Mouse (Mus musculus): ENCODE measurements around the gene Tbc1d22a. TPM values are rescaled to one million over a fixed set of nuclear protein-coding genes. Genes with fewer than 3 reads are reported as not detected.

Gene Tbc1d22a
- polyA plus RNA-seq (2015; fragmentation: Nextera tagmentation; extraction: Ambion mirVana), result 6.6 and 8.3 TPM in 2 replicates

DNA sequence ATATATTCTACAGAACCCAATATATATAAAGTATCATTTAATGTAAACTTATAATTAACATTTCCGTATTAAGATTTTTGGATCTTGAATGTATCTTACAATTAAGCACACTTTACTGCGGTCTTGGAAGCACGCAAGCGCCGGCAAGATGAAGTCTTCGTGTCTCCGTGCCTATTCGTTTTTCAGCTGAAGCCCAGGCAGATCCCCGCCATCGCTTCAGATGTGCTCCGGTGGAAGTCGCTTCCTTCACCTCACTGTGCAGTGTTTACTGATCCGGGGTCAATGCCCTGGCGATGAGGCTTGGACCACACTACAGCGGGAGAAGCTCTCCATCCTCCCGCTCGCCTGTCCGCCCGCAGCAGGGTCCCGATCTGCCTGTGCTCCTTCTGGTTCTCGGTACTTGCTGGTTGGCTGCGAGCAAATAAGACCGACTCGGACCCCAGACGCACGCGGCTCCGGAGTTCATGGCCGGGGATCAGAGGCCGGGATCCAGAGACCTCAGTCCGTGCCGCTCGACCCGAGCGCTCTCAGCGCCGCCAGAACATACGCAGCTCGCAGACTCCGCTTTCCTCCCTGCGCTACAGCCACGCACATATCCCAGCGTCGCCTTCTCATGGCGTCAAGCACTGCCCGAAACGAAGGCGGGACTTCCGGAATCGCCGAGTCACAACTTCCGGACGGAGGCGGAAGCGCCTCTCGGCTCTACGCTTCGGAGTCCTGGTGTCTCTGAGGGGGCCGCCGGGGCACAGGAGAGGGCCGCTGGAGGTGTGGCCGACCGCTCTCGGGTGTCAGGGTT lies at the start of gene Tbc1d22a:
Tbc1d22a (plus strand) TSS at position 707 of the 796 bp plus-strand sequence.
- Histone ChIP-seq H3K27ac (replicated peaks) (peak within 1 kb of the TSS; percentile 84), H3K4me2 (peak within 1 kb of the TSS; percentile 92), H3K36me3 (replicated peaks) (no peaks in the 10 kb centered on the region), H3K4me1 (replicated peaks) (peaks cover 39% of the 10 kb centered on the region), H3K4me3 (replicated peaks) (peak within 1 kb of the TSS; percentile 85), H3K27me3 (no peaks in the 10 kb centered on the region), H3K9ac (peak within 1 kb of the TSS; percentile 87), H3K9me3 (replicated peaks) (no peaks in the 10 kb centered on the region)
- WGBS (ENCODE audit: insufficient replicate concordance), result under 1% methylated on average over 64 of the region's 64 CpGs
- ATAC-seq (ENCODE audit: insufficient read depth), result peak; percentile 88

DNA sequence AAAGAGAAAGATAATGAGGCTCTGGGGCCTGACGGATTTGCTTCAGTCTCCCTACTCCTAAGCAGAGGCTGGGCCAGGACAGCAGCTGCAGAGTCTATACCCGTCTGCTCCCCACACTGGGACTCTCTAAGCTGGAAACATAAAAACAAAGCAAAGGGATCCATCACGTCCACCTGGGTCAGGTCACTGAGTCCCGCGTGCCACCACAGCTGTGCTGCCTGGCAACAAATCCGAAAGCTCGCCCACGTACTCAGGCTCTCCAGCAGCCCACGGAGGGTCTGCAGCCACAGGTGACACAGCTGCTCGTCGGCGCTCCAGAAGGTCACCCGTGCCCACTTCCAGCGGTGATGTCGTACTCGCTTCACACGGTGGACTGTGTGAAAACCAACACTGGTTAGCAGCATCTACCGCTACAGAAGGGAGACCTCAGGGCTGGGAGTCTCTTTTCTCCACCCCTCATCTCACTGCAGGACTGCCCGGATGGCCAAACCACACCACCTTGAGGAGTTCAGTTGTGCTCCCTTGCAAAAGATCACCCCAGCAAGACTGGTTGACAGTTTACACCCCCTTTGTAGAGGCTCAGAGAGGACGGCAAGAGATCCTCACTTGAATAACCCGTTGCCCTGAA lies 49.4 kb upstream of the Tbc1d22a start:
- H3K4me1 ChIP-seq (replicated peaks), result no peaks in the 10 kb centered on the region
- no peak for ATAC-seq (ENCODE audit: insufficient read depth)
- H3K4me3 ChIP-seq (replicated peaks), result no peak overlapping the region
- 73% methylated on average over 21 of the region's 21 CpGs for WGBS (ENCODE audit: insufficient replicate concordance)
- no peaks in the 10 kb centered on the region for H3K27me3 ChIP-seq
- H3K27ac ChIP-seq (replicated peaks), result no peak overlapping the region
- no peaks in the 10 kb centered on the region for H3K36me3 ChIP-seq (replicated peaks)
- H3K4me2 ChIP-seq, result no peak overlapping the region
- H3K9ac ChIP-seq, result no peak overlapping the region
- no peaks in the 10 kb centered on the region for H3K9me3 ChIP-seq (replicated peaks)

DNA sequence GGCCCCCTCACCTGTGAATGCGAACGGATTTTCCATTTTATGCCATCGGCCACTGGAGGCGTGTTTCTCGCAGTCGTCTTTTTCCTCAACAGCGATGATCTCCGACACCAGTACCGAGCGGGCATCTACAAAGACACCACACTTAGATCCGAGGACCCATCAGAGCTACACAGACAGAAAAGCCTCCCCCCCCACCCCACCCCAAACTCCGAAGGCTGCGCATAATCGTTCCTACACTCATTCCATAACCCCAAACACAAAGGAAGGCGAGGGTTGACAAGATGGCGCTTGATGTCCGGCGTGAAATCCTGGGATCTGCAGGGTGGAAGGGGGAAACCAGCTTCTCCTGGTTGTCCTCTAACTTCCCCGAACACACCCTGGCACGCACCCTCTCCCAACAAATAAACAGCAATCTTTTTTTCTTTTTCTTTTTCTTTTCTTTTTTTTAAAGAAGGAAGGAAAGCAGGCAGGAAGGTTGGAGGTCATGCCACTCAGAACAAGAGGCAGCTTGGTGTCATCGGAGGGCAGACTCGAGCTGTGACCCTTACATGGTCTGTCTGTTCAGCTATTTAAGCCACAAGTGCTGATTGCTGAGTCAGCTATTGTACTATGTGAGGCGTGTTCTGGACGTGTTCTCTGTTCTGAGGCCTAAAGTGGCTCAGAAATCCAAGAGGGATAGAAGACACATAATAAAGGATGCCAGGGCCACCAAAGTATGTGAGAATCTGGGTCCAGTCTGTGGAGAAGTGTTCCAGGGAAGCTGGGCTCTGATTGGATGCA lies 48.3 kb upstream of the Tbc1d22a start:
- H3K36me3 ChIP-seq (replicated peaks), result no peaks in the 10 kb centered on the region
- H3K4me2 ChIP-seq, result no peak overlapping the region
- ATAC-seq (ENCODE audit: insufficient read depth), result no peak
- WGBS (ENCODE audit: insufficient replicate concordance), result 80% methylated on average over 24 of the region's 24 CpGs
- H3K27me3 ChIP-seq, result no peaks in the 10 kb centered on the region
- no peak overlapping the region for H3K27ac ChIP-seq (replicated peaks)
- no peak overlapping the region for H3K4me3 ChIP-seq (replicated peaks)
- no peaks in the 10 kb centered on the region for H3K4me1 ChIP-seq (replicated peaks)
- H3K9ac ChIP-seq, result no peak overlapping the region
- no peaks in the 10 kb centered on the region for H3K9me3 ChIP-seq (replicated peaks)

DNA sequence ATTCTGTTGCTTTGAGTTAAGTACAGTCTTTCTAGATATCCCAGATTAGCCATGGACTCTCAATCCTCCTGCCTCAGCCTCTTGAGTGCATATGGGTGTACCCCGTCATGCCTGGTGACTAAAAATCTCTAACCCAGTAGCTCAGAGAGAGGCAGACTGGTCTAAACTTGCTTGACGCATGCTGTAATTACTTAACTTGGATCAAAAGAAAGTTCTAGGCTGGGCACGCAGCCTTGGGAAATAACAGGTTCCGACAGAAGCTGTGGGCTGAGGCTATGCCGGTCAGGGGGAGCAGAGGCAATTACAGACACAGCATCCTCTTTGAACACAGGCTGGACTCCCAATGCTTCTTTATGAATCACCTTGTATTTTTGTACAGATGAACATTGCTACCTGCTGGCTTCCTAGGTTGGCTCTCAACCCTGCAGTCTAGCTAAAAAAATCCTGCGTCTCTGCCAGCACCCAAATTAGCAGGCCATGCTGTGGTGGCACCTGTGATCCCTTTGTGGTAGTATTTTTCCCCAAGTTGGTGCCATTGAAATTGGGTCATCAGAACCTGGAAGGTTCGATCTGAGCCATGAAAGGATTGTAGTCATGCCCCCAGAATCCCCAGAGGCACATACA lies 47.1 kb upstream of the Tbc1d22a start:
- Histone ChIP-seq H3K36me3 (replicated peaks) (no peaks in the 10 kb centered on the region), H3K4me1 (replicated peaks) (no peaks in the 10 kb centered on the region), H3K27ac (replicated peaks) (no peak overlapping the region), H3K9me3 (replicated peaks) (no peaks in the 10 kb centered on the region), H3K4me3 (replicated peaks) (no peak overlapping the region), H3K4me2 (no peak overlapping the region), H3K9ac (no peak overlapping the region), H3K27me3 (no peaks in the 10 kb centered on the region)
- WGBS (ENCODE audit: insufficient replicate concordance), result 73% methylated on average over 7 of the region's 7 CpGs
- no peak for ATAC-seq (ENCODE audit: insufficient read depth)

DNA sequence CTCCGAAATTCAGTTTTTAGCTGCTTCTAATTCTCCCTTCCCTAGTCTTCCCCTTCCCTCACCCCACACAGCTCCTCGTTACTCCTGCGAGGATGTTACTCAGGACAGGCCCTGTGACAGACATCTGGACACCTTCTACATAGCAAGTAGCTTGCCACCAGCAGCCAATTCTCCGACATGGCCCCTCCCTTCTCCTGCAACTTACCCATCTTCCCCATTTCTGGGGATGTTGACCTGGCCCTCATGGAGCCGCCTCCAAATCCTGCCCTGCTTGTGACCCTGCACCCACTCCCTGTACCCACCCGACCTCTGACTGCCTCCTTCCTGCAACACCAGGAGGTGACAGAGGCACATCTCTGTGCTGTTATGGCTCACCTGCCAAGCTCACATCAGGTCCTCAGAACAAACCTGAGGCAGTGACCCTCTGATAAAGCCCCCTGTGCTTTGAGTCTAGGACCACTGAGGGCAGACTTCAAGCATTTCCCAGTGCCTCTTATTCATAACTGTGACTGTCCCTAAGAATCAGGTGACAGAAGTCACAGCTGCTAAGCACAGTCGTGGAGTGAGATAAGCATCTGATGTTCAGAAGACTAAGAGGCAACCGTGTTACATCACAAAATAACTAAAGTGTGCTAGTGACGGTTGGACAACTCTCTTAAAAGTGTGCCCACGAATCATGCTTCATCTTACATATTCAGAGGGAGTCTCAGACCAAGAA lies 46.3 kb upstream of the Tbc1d22a start:
- Histone ChIP-seq H3K27me3 (no peaks in the 10 kb centered on the region), H3K27ac (replicated peaks) (no peak overlapping the region), H3K9ac (no peak overlapping the region), H3K36me3 (replicated peaks) (no peaks in the 10 kb centered on the region), H3K9me3 (replicated peaks) (no peaks in the 10 kb centered on the region), H3K4me3 (replicated peaks) (no peak overlapping the region), H3K4me1 (replicated peaks) (no peaks in the 10 kb centered on the region), H3K4me2 (no peak overlapping the region)
- 48% methylated on average over 10 of the region's 10 CpGs for whole genome bisulfite sequencing (ENCODE audit: insufficient replicate concordance)
- no peak for ATAC-seq (ENCODE audit: insufficient read depth)

DNA sequence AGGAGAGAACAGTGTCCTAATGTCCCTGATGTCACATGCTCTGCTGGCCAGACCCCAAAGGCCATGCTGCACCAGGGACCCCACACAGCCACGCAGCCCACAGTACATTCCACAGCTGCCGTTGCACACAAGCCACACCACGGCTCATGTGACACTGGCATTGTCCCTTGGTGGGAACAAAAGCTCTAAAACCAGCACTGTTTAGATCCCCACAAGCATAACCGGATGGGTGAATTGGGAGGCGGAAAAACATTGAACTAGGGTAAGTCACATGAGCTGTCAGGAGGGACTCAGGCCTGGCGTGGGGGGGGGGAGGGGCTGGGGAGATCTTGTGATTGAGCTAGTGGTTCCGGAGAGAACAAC lies 45.8 kb upstream of the Tbc1d22a start:
- Histone ChIP-seq H3K36me3 (replicated peaks) (no peaks in the 10 kb centered on the region), H3K27me3 (no peaks in the 10 kb centered on the region), H3K4me3 (replicated peaks) (no peak overlapping the region), H3K4me2 (no peak overlapping the region), H3K9ac (no peak overlapping the region), H3K9me3 (replicated peaks) (no peaks in the 10 kb centered on the region), H3K27ac (replicated peaks) (no peak overlapping the region), H3K4me1 (replicated peaks) (0 out of 2 replicates have a peak, but pooled peaks cover 3% of the 10 kb centered on the region)
- 44% methylated on average over 7 of the region's 7 CpGs for WGBS (ENCODE audit: insufficient replicate concordance)
- ATAC-seq (ENCODE audit: insufficient read depth), result peak; percentile 23; the same call in 1 of the 2 replicates

DNA sequence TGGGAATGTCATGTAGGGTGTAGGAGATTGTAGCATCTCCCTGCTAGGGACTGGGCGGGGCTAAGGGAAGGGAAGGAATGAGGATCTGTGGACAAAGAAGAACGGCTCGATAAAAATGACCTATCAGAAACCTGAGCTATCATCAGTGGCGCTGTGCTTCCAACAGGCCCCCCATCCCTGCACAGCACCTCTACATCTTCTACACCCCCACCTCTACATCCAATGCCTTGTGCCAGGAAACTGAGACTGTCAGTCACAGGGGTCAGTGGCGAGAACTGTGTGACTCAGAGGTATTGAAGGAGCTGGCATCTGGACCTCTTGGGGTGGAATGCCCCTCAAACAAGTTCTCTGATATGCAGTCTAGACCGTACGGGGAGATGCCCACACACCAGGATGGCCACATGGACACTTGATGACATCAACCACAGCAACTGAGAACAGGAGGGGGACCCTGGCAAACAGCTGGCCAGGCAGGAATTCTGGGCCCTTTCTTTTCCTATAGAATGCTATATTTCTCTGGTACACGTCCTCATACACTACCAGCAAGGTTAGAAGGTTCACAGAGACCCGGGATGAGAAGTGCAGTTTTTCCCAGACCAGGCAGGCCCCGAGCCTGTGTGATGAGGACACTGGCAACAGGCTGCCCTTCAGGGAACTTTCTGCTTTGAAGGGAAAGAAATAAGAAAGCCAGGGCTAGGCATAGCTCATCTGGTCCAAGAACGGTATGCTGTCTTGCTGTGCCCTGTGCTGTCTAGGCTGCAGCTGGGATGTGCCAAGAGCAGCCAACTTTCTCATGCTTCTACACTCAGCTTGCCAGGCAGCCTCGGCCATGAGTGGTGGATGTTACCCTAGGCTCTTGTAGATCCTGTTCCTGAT lies 45.1 kb upstream of the Tbc1d22a start:
- H3K27ac ChIP-seq (replicated peaks), result 0 out of 2 replicates have a peak overlapping the region, but pooled peaks have one; percentile 45
- H3K36me3 ChIP-seq (replicated peaks), result no peaks in the 10 kb centered on the region
- no peaks in the 10 kb centered on the region for H3K27me3 ChIP-seq
- H3K9ac ChIP-seq, result no peak overlapping the region
- ATAC-seq (ENCODE audit: insufficient read depth), result no peak
- WGBS (ENCODE audit: insufficient replicate concordance), result 57% methylated on average over 12 of the region's 12 CpGs
- no peak overlapping the region for H3K4me2 ChIP-seq
- 0 out of 2 replicates have a peak, but pooled peaks cover 10% of the 10 kb centered on the region for H3K4me1 ChIP-seq (replicated peaks)
- no peaks in the 10 kb centered on the region for H3K9me3 ChIP-seq (replicated peaks)
- H3K4me3 ChIP-seq (replicated peaks), result no peak overlapping the region

DNA sequence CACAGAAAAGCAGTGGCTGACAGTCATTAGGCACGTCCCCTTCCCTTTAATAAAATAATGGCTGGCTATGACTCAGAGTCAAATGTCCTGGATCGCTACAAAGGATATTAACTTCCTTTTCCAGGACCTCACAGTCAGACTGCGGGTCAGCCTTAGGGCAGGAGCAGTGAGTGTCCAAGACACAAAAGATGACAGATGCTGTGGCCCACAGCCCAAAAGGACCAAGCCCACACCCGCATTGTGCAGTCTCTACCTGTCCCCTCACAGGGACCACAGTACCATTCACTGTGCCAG lies 44.5 kb upstream of the Tbc1d22a start:
- Histone ChIP-seq H3K27me3 (no peaks in the 10 kb centered on the region), H3K9me3 (replicated peaks) (no peaks in the 10 kb centered on the region), H3K4me2 (no peak overlapping the region), H3K36me3 (replicated peaks) (no peaks in the 10 kb centered on the region), H3K4me1 (replicated peaks) (peaks cover 12% of the 10 kb centered on the region; the same call in 1 of the 2 replicates), H3K9ac (no peak overlapping the region), H3K27ac (replicated peaks) (0 out of 2 replicates have a peak overlapping the region, but pooled peaks have one; percentile 45), H3K4me3 (replicated peaks) (no peak overlapping the region)
- no peak for ATAC-seq (ENCODE audit: insufficient read depth)
- WGBS (ENCODE audit: insufficient replicate concordance), result 60% methylated on average over 4 of the region's 4 CpGs

DNA sequence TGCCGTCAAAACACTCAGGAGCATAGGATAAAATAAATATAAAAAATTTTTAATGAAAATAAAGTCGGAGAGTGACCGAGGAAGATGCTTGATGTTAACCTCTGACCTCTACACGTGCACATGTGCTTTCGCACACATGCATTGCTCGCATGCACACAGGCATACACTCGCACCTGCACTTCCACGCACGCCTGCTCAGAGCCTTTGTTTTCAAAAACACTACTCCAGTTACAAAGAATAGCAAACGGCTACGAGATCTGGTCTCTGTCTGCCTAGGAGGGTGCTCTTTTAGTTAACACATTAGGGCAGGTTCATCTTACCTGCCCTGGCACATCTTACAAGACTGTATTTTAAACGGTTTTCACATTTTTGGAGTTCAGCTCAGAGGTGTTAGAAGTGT lies 42.9 kb upstream of the Tbc1d22a start:
- Histone ChIP-seq H3K27me3 (no peaks in the 10 kb centered on the region), H3K4me1 (replicated peaks) (peaks cover 22% of the 10 kb centered on the region; the same call in 1 of the 2 replicates), H3K36me3 (replicated peaks) (no peaks in the 10 kb centered on the region), H3K4me2 (no peak overlapping the region), H3K27ac (replicated peaks) (no peak overlapping the region), H3K4me3 (replicated peaks) (no peak overlapping the region), H3K9ac (no peak overlapping the region), H3K9me3 (replicated peaks) (no peaks in the 10 kb centered on the region)
- 74% methylated on average over 12 of the region's 12 CpGs for WGBS (ENCODE audit: insufficient replicate concordance)
- no peak for ATAC-seq (ENCODE audit: insufficient read depth)

DNA sequence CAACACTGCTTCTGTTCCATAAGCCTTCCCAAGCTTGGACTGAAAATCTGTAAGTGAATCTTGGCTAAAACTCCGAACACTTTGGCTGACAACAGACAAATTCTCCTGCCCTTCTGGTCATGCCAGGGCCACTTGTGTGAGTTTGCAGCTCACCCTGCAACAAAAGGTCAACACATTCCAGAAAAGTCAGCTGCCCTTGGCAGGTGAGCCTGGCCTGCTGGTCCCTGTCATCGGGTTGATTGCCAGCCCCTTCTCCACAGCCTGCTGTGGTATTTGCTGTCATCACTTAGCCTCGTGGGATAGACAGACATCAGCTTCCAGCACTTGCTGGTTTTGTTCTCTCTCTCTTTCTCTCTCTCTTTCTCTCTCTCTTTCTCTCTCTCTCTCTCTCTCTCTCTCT lies 42.1 kb upstream of the Tbc1d22a start:
- Histone ChIP-seq H3K36me3 (replicated peaks) (no peaks in the 10 kb centered on the region), H3K27me3 (no peaks in the 10 kb centered on the region), H3K9ac (no peak overlapping the region), H3K9me3 (replicated peaks) (no peaks in the 10 kb centered on the region), H3K4me1 (replicated peaks) (peaks cover 22% of the 10 kb centered on the region), H3K4me3 (replicated peaks) (no peak overlapping the region), H3K27ac (replicated peaks) (no peak overlapping the region), H3K4me2 (no peak overlapping the region)
- no peak for ATAC-seq (ENCODE audit: insufficient read depth)
- WGBS (ENCODE audit: insufficient replicate concordance), result 50% methylated on average over 3 of the region's 3 CpGs

All from liver, embryonic 15.5 days (tissue).